Mouse (Mus musculus) adrenal gland (tissue): ENCODE data around the gene Gm21083.
"Not testable (repeated sequence)": the region's sequence is repeated elsewhere in the genome, so short reads cannot be mapped to it uniquely, and the experiment has no call there.

ENCODE experiments used
- intact Hi-C: fragments of 180-260 bp; cut with DNase I; formaldehyde crosslinking; loops from one replicate; pipeline ENCODE4 v1.15.1; 2025
- long read RNA-seq, 2 experiments: library from polyadenylated mRNA; unstranded; transcript quantifications; one replicate each; pipeline ENCODE4 v2.0.0; 2020; ENCODE audit warnings: borderline replicate concordance in 1 of 2; ENCODE audit not compliant: insufficient replicate concordance in 1 of 2

The Gm21083 gene
- long read RNA-seq, experiment 1 = 0 reads
- long read RNA-seq, experiment 2 = 0 reads

- intact Hi-C loops = not testable (repeated sequence)
Observed at GRCm38 (mm10) chr5:15577033-15577432, at the start of gene Gm21083. Gene Gm21083, plus strand, starts transcription at chr5:15577333.

- intact Hi-C loops = loop anchor here (10.0 kb wide), 1 partner anchor 56 kb away; no protein-coding TSS in a partner anchor
Observed at GRCm38 (mm10) chr5:15529122-15529521, 48.0 kb upstream of the Gm21083 start, which contains the start of gene Gm21190. Gene Gm21190, minus strand, starts transcription at chr5:15529222.

- intact Hi-C loops = not testable (repeated sequence)
Observed at GRCm38 (mm10) chr5:15548642-15549041, 28.5 kb upstream of the Gm21083 start.

- intact Hi-C loops = not testable (repeated sequence)
Observed at GRCm38 (mm10) chr5:15549134-15549533, 28.0 kb upstream of the Gm21083 start.

- intact Hi-C loops = not testable (repeated sequence)
Observed at GRCm38 (mm10) chr5:15549606-15550005, 27.5 kb upstream of the Gm21083 start.

GRCm38 (mm10) chr5:15558654-15559053 is 18.5 kb upstream of the Gm21083 start:
- intact Hi-C loops = not testable (repeated sequence)

GRCm38 (mm10) chr5:15561425-15562264 is 15.5 kb upstream of the Gm21083 start:
- intact Hi-C loops = not testable (repeated sequence)

GRCm38 (mm10) chr5:15573735-15574134 is 3.4 kb upstream of the Gm21083 start:
- intact Hi-C loops = not testable (repeated sequence)

DNA sequence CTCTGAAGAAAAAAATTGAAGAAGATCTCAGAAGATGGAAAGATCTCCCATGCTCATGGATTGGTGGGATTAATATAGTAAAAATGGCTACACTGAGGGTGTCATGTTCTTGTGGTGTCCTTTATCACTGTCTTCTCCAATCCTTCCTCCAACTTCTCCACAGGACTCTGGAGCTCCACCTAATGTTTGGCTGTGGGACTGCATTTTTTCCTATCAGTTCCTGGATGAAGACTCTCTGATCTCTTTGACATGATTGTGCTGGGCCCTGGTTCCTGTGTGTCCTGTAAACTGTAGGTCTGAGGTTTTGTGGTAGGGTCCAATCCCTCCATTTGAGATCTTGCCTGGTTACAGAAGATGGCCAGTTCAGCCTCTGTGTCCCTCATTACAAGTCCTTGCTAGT is 9.2 kb downstream of the Gm21083 start:
- intact Hi-C loops = loop anchor here (10.0 kb wide), 1 partner anchor 62 kb away; the partner anchor contains the start of gene Gm21190

GRCm38 (mm10) chr5:15588291-15588690 is 11.2 kb downstream of the Gm21083 start:
- intact Hi-C loops = loop anchor here (10.0 kb wide), 1 partner anchor 63 kb away; the partner anchor contains the start of gene Gm21190

DNA sequence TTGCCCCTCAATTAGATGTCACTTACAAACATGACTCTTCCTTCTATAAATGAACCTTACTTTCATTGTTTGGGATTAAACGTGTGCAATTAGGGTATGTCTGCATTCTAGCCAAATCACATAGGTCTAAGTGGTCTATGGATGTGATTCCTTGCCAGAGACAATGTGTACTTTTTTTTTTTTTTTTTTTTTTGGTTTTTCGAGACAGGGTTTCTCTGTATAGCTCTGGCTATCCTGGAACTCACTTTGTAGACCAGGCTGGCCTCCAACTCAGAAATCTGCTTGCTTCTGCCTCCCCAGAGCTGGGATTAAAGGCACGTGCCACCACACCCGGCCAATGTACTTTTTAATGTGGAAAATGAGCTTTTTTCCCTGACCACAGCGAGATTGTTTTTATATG is 13.5 kb downstream of the Gm21083 start:
- intact Hi-C loops = not testable (repeated sequence)

GRCm38 (mm10) chr5:15591577-15591976 is 14.4 kb downstream of the Gm21083 start:
- intact Hi-C loops = not testable (repeated sequence)

GRCm38 (mm10) chr5:15598831-15599230 is 21.7 kb downstream of the Gm21083 start:
- intact Hi-C loops = not testable (repeated sequence)

DNA sequence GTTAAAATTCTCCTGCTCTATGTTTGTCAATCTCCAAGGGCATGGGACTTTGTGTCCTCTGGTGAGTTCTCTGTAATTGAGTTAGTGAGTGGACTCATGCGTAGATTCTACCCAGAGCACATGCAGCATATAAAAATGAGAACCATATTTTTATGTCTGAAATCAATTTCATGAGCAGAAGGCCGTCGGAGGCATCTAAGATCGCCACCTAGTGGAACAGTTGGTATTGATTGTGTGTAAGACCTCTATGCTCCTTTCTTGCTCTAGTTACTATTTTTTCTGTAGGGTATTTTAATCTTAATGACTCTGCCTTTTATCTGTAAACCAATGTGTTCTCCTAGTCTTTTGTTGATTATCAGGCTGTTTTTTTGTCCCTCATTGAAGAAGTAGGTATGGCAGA is 23.2 kb downstream of the Gm21083 start:
- intact Hi-C loops = not testable (repeated sequence)

- intact Hi-C loops = not testable (repeated sequence)
Observed at GRCm38 (mm10) chr5:15601481-15601880, 24.3 kb downstream of the Gm21083 start.

- intact Hi-C loops = not testable (repeated sequence)
Observed at GRCm38 (mm10) chr5:15601960-15602359, 24.8 kb downstream of the Gm21083 start.

DNA sequence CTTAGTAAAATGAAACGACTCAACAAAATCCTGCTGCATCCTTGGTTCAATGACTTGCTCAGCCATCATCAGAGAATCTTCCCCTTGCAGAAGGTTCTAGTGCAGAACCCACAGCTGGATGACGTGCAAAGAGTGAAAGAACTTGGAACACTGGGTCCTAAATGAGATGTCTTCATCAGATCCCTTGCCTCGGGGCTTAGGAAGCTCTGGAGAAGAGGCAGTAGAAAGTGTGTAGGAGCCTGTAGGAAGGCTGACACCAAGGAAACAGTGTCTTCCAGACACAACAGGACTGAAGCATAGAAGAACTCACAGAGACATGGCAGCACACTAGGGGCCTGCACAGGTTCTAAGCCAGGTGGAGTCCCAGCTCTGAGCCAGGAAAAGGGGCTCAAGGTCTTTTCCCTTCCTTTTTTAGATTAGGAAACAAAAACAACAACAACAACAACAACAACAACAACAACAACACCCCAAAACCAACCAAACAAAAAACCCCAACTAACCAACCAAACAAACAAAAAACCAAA is 25.4 kb downstream of the Gm21083 start:
- intact Hi-C loops = not testable (repeated sequence)

DNA sequence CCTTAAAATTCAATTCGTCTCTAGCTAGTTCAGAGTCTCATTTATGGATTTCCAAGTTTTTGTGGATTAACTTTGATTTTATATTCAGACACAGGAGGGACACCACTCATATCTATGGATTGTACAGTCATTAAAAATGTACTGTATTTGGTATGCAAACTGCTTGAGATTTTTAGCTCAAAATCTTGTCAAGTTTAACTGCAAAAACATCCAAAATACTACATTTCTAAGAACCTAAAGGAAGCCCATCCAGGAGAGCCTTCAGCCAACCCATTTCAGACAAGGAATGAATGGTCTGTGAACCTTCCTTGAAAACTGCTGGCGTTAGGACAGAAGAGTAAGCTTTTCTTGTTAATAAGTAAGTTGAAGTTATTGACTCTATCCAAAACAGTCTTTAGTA is 25.9 kb downstream of the Gm21083 start:
- intact Hi-C loops = not testable (repeated sequence)

GRCm38 (mm10) chr5:15603585-15603984 is 26.5 kb downstream of the Gm21083 start:
- intact Hi-C loops = not testable (repeated sequence)

DNA sequence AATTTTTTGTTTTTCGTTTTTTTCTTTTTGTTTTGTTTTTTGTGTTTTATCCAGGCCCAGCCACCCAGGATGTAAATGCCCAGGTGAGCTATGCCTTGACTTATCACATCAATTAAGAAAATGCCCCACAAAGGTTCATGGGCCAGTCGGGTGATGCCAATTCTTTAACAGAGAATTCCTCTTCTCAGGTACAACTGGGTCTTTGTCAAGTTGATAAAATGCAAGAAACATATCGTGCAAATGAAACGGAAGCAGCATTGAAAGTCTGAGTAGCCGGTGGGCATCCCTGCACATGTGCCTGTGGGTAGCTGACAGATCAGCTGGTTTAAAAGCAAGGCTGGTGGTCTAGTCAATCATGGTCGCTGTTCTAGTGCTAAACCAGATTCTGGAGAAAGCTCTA is 29.5 kb downstream of the Gm21083 start:
- intact Hi-C loops = not testable (repeated sequence)

DNA sequence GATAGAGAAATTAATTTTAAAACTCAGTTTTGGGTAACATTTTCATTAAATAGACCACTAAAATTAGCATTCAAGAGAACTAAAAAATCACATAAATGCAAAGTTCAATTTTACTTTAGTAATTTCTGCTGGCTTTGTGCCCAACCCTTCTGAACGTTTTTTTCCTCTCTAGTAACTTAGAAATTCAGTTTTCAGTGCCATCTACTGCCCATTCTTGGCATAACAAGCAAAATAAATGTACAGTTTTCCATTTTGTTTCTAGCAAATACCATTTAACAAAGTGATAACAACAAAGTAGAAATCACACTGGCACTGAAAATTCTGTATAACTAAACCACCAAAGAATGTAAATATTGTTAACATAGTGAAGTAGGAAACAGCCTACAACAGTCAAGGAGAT is 33.6 kb downstream of the Gm21083 start:
- intact Hi-C loops = not testable (repeated sequence)

GRCm38 (mm10) chr5:15616195-15616594 is 39.1 kb downstream of the Gm21083 start:
- intact Hi-C loops = not testable (repeated sequence)
